Mouse (Mus musculus) cerebellum, postnatal 4 days (tissue): Measurements from ENCODE around the gene Adgrl1.
A peak's percentile ranks its signal among the peaks of the same experiment; 100 is the strongest.

ENCODE experiments used
- DNase-seq, 2 experiments: peaks; one replicate each; pipeline ENCODE4 v3.0.0; 2022; ENCODE audit warnings: low spot score in 2 of 2, mixed read lengths in 1 of 2

Adgrl1 gene

GRCm38 (mm10) chr8:83901566-83902485, 1.9 kb downstream of the Adgrl1 start:
- no peak for DNase-seq

GRCm38 (mm10) chr8:83902961-83903666, 3.2 kb downstream of the Adgrl1 start:
- DNase-seq, result no peak

DNA sequence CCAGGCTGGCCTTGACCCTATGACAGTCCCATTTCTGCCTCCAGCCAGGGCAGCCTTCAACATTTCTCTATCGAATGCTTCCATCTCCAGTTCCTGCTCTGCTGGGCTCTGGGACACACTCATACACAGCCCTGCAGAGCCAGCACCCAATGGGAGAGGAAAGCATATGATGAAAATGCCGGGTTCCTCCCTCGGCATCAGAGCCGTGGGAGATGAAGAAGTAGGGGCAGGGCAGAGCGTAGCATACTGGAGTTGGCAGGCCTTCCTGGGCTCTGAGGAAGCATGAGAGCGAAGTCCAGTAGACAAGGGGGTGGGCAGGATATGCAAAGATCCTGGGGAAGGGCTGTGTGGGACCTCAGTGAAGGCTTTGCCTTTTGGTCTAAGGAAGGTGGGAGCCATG, 8.7 kb downstream of the Adgrl1 start:
- no peak for DNase-seq

GRCm38 (mm10) chr8:83909311-83909710, 9.4 kb downstream of the Adgrl1 start:
- DNase-seq, result no peak

- DNase-seq, result no peak
Observed at GRCm38 (mm10) chr8:83911809-83912731, 12.2 kb downstream of the Adgrl1 start.

DNA sequence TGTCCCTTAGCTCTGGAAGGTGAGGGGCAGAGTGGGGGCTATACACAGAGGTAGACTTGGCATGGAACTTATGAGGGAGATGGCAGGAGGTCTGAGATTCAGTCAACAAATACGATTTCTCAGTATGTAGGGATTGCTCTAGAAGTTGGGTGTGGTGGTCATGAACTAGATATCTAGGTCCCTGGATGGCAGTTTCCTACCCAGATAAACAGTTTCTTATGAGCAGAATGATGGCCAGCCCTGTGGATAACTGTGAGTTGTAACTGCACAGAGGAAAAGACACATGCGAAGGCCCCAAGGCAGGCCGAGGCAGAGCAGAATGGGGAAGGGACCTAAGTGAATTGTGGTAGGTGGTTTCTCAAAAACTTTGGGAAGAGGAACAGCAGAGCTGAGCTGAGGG, 14.3 kb downstream of the Adgrl1 start:
- no peak for DNase-seq

- no peak for DNase-seq
Observed at GRCm38 (mm10) chr8:83914860-83915259, 15.0 kb downstream of the Adgrl1 start.

- no peak for DNase-seq
Observed at GRCm38 (mm10) chr8:83916015-83916414, 16.1 kb downstream of the Adgrl1 start.

- DNase-seq, result no peak
Observed at GRCm38 (mm10) chr8:83917566-83917965, 17.7 kb downstream of the Adgrl1 start.

DNA sequence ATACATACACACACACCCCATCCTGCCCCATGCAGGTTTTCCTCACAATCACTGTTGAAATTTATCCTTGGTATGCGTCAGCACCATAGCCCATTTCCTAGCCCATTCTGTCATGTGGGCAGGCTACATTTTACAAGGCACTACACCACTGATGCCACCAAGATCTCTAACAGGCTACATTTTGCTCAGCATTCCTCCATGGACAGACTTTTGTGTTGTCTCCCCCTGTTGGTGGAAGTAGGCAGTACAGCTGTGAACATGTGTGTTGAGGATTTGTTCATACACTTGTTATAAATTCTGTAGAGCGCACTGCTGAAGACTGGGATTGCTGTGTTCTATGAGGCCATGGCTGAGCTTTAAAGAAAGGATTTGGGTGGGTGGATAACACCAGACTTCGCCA, 21.7 kb downstream of the Adgrl1 start:
- DNase-seq, result peak; percentile 80 to 89

DNA sequence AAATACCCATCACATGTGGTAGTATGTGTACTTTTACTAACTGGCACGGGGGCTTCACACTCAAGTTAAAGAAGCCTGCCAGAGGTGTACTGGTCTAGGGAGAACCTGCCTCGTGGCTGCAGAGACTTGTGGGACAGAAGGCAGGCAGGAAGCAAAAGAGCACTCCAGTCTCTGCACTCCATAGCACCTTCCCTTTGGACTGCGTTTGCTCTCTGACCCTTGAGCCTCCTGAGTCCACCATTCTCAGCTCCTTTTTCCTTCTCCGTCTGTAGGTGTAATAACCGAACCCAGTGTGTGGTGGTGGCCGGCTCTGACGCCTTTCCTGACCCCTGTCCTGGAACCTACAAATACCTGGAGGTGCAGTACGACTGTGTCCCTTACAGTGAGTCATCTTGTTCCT, 22.8 kb downstream of the Adgrl1 start:
- no peak for DNase-seq

- no peak for DNase-seq
Observed at GRCm38 (mm10) chr8:83924585-83924984, 24.7 kb downstream of the Adgrl1 start.

GRCm38 (mm10) chr8:83926266-83926665, 26.4 kb downstream of the Adgrl1 start:
- no peak for DNase-seq

GRCm38 (mm10) chr8:83934222-83934621, 34.3 kb downstream of the Adgrl1 start:
- no peak for DNase-seq

DNA sequence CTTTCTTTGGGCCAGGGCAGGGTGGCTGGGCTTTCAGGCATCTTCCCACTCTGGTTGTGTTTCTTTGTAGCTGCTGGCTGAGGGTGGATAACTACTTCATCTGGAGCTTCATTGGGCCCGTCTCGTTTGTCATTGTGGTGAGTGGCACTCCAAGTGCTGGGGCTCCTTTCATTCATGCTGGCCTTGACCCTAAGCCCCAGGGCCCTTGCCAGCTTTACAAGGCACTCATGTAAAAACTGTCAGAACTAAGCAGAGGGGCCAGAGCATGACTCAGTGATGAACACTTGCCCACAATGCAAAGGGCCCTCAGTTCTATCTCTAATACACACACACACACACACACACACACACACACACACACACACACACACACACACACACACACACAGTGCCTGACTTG, 35.1 kb downstream of the Adgrl1 start:
- no peak for DNase-seq

DNA sequence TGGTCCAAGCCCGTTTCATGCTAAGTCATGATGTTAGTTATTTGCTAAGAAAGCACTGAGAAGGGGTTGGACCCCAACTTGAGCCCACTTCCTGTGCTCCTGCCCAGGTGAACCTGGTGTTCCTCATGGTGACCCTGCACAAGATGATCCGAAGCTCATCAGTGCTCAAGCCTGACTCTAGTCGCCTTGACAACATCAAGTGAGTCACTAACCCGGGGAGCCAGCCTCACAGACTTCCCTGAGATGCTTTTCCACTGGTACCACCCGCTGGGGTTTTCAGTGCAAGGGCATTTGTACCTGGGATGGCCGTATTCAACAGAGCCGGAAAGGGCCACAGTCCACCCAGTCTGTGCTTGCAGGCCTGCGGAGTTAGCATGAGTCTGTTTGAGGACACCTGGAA, 35.5 kb downstream of the Adgrl1 start:
- DNase-seq, result no peak

DNA sequence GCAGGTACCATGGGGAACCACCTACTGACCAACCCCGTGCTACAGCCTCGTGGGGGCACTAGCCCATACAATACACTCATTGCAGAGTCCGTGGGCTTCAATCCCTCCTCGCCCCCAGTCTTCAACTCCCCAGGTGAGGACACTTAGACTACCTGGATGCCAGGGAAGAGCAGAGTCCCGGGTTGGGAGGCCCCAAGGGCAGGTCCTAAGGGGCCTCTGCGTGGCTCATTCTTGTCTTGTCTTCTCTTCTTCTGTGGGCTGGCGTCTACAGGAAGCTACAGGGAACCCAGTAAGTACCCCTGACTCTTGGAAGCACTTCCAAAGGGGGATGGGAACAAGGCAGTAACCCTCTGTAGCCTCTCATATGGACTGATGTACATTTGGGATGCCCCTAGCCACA, 37.7 kb downstream of the Adgrl1 start:
- DNase-seq, result no peak

DNA sequence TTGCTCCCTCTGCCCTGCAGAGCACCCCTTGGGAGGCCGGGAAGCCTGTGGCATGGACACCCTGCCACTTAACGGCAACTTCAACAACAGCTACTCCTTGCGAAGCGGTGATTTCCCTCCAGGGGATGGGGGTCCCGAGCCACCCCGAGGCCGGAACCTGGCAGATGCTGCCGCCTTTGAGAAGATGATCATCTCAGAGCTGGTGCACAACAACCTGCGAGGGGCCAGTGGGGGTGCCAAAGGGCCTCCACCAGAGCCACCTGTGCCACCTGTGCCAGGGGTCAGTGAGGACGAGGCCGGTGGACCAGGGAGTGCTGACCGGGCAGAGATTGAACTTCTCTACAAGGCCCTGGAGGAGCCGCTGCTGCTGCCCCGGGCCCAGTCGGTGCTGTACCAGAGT, 38.4 kb downstream of the Adgrl1 start:
- no peak for DNase-seq

- DNase-seq, result no peak
Observed at GRCm38 (mm10) chr8:83941066-83941677, 41.3 kb downstream of the Adgrl1 start.

DNA sequence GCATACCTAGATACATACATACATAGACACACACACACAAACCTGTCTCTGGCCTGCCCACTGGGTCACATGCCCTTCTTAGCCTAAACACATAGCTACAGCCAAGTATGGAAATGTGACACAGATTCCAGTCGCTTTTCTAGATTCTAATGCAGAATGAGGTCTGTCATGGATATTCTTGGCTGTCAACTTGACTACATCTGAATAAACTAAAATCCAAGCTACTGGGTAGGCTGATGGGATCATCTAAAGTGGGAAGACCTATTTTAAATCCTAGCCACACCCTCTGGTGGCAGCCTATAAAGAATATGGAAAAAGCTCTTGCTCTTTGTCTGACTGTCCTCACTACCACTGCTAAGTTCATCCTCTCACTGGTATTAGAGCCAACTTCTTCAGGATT, 42.5 kb downstream of the Adgrl1 start:
- DNase-seq, result no peak

GRCm38 (mm10) chr8:83945540-83945939, 45.6 kb downstream of the Adgrl1 start:
- no peak for DNase-seq

DNA sequence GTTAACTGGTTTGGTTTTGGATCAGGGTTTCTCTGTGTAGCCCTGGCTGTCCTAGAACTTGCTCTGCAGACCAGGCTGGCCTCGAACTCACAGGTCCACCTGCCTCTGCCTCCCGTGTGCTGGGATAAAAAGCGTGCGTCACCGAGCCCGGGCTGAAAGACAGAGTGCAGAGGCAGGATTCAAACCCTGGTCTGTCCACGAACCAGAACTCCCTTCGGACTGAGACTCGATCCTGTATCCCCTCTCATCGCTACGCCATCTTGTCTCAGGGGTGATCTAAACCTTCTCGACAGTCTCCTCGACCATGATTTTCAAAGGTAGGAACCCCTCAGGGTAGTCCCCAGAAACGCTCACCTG, 54.8 kb downstream of the Adgrl1 start:
- DNase-seq, result no peak
